19 mouse cellular contexts compared by ENCODE assay signal in genomic region chr7:19235092-19235671, GRCm38 (mm10). TPM values are rescaled to one million over a fixed set of nuclear protein-coding genes. Genes with fewer than 3 reads are reported as not detected.
DNase-seq lines count a peak whose midpoint lies in the region; ATAC-seq lines count a peak whose summit lies in the region.
"Had no signal": no experiment of that assay in that cellular context is flagged by ENCODE, and none has a peak within 500 bp of the region (broad histone marks: within the 10 kb centered on the region; RNA-seq: fewer than 3 reads in every experiment).

No protein-coding gene starts in this region.

- intact Hi-C loops in left cerebral cortex, postnatal 25 days (cut with DNase I), result no loop called here

- WGBS in heart, embryonic 13.5 days, result 80% methylated on average over 2 of the region's 2 CpGs
- 68% methylated on average over 2 of the region's 2 CpGs for WGBS in liver, embryonic 13.5 days (ENCODE audit: insufficient replicate concordance)
- WGBS in liver, embryonic 11.5 days, result 76% methylated on average over 2 of the region's 2 CpGs

- no peak for ATAC-seq in heart, embryonic 13.5 days (ENCODE audit: extremely low read depth, insufficient number of reproducible peaks, low FRiP score, low TSS enrichment)
- no peak for ATAC-seq in liver, embryonic 13.5 days (ENCODE audit: low read depth)
- no peak for ATAC-seq in liver, embryonic 11.5 days (replicated peaks; ENCODE audit: low FRiP score)
- ATAC-seq: midbrain, embryonic 13.5 days had no signal

- peaks cover 68% of the 10 kb centered on the region for H3K4me1 ChIP-seq in heart, embryonic 13.5 days
- H3K4me1 ChIP-seq in liver, embryonic 13.5 days (replicated peaks), result peaks cover 84% of the 10 kb centered on the region
- H3K4me1 ChIP-seq in liver, embryonic 11.5 days (replicated peaks; ENCODE audit: control insufficient read depth, insufficient read depth, low read length), result peaks cover 40% of the 10 kb centered on the region
- peaks cover 99% of the 10 kb centered on the region for H3K4me1 ChIP-seq in megakaryocyte, embryonic 14.5 days

- no peaks in the 10 kb centered on the region for H3K9me3 ChIP-seq in heart, embryonic 13.5 days
- no peaks in the 10 kb centered on the region for H3K9me3 ChIP-seq in liver, embryonic 13.5 days (replicated peaks)
- H3K9me3 ChIP-seq in liver, embryonic 11.5 days (ENCODE audit: control insufficient read depth, low read length), result no peaks in the 10 kb centered on the region
- no peaks in the 10 kb centered on the region for H3K9me3 ChIP-seq in megakaryocyte, embryonic 14.5 days
- H3K9me3 ChIP-seq: embryonic facial prominence, embryonic 12.5 days; midbrain, embryonic 13.5 days had no signal

- peak overlapping the region; percentile 65; the same call in 1 of the 2 replicates for H3K9ac ChIP-seq in heart, embryonic 13.5 days
- H3K9ac ChIP-seq in liver, embryonic 13.5 days, result 0 out of 2 replicates have a peak overlapping the region, but pooled peaks have one; percentile 18
- H3K9ac ChIP-seq in liver, embryonic 11.5 days (ENCODE audit: low read depth, low read length), result no peak overlapping the region
- H3K9ac ChIP-seq: embryonic facial prominence, embryonic 12.5 days; liver, embryonic 14.5 days had no signal

- no peak overlapping the region for H3K4me2 ChIP-seq in heart, embryonic 13.5 days
- no peak overlapping the region for H3K4me2 ChIP-seq in liver, embryonic 13.5 days
- no peak overlapping the region for H3K4me2 ChIP-seq in liver, embryonic 11.5 days
- H3K4me2 ChIP-seq: embryonic facial prominence, embryonic 12.5 days; midbrain, embryonic 13.5 days had no signal

- peak overlapping the region; percentile 76 for H3K27ac ChIP-seq in heart, embryonic 13.5 days (replicated peaks)
- no peak overlapping the region for H3K27ac ChIP-seq in liver, embryonic 13.5 days
- H3K27ac ChIP-seq in liver, embryonic 11.5 days (ENCODE audit: low read depth, low read length), result no peak overlapping the region
- H3K27ac ChIP-seq: embryonic facial prominence, embryonic 12.5 days; liver, embryonic 14.5 days; midbrain, embryonic 13.5 days had no signal

- no peak for DNase-seq in heart, adult 9 months (ENCODE audit: low spot score in 2 of 2)
- DNase-seq in liver, embryonic 13.5 days, result no peak
- DNase-seq in liver, embryonic 11.5 days (ENCODE audit: low spot score), result no peak
- no peak for DNase-seq in left cerebral cortex, postnatal 25 days (ENCODE audit: low spot score in 2 of 2)
- no peak for DNase-seq in frontal cortex, postnatal 10 days (ENCODE audit: low spot score in 2 of 2)
- DNase-seq: B cell, adult 2 months; cerebellum, adult 11-12 months; gastrocnemius, postnatal 36 days; kidney, adult 18-20 months; kidney, postnatal 4 days; right cerebral cortex, adult 18-20 months; thymus, postnatal 36 days had no signal

- H3K4me3 ChIP-seq in heart, embryonic 13.5 days, result no peak overlapping the region
- no peak overlapping the region for H3K4me3 ChIP-seq in liver, embryonic 13.5 days (replicated peaks)
- no peak overlapping the region for H3K4me3 ChIP-seq in liver, embryonic 11.5 days (ENCODE audit: low read depth, low read length)
- peak overlapping the region; percentile 62 for H3K4me3 ChIP-seq in megakaryocyte, embryonic 14.5 days (replicated peaks)
- H3K4me3 ChIP-seq: embryonic facial prominence, embryonic 12.5 days; midbrain, embryonic 13.5 days had no signal

- H3K36me3 ChIP-seq in heart, embryonic 13.5 days, result peaks cover 24% of the 10 kb centered on the region
- peaks cover 29% of the 10 kb centered on the region for H3K36me3 ChIP-seq in liver, embryonic 13.5 days
- peaks cover 3% of the 10 kb centered on the region for H3K36me3 ChIP-seq in liver, embryonic 11.5 days (ENCODE audit: control insufficient read depth, insufficient read depth, low read length)
- H3K36me3 ChIP-seq in megakaryocyte, embryonic 14.5 days (replicated peaks; ENCODE audit: low read length), result peaks cover 45% of the 10 kb centered on the region

- no peaks in the 10 kb centered on the region for H3K27me3 ChIP-seq in heart, embryonic 13.5 days (replicated peaks)
- H3K27me3 ChIP-seq in liver, embryonic 13.5 days, result no peaks in the 10 kb centered on the region
- no peaks in the 10 kb centered on the region for H3K27me3 ChIP-seq in liver, embryonic 11.5 days (replicated peaks; ENCODE audit: control insufficient read depth, insufficient read depth, low read length)
- no peaks in the 10 kb centered on the region for H3K27me3 ChIP-seq in megakaryocyte, embryonic 14.5 days (replicated peaks)
- H3K27me3 ChIP-seq: embryonic facial prominence, embryonic 12.5 days; midbrain, embryonic 13.5 days had no signal

RNA-seq across cellular contexts. Expression of gene Opa3, which starts 7.0 kb away (rescaled TPM):
- 35.2 and 38.4 TPM in 2 replicates for polyA plus RNA-seq in heart, embryonic 13.5 days (2015; fragmentation: Nextera tagmentation; extraction: Ambion mirVana)
- 17.3 and 18.8 TPM in 2 replicates for polyA plus RNA-seq in liver, embryonic 13.5 days (2015; fragmentation: Nextera tagmentation; extraction: Ambion mirVana)
- 31.6 and 33.9 TPM in 2 replicates for polyA plus RNA-seq in liver, embryonic 11.5 days (2014; fragmentation: Nextera tagmentation; extraction: Ambion mirVana)
- 7.3 and 11.6 TPM in 2 replicates for polyA plus RNA-seq in megakaryocyte, embryonic 14.5 days (2012; ENCODE audit: insufficient read depth, low replicate concordance)
- total RNA-seq in left cerebral cortex, postnatal 25 days (2021), result 10 to 100 TPM; 46.6 to 47.3 TPM

RNA-seq across cellular contexts. Expression of gene Gpr4, which starts 22.8 kb away (rescaled TPM):
- polyA plus RNA-seq in heart, embryonic 13.5 days (2015; fragmentation: Nextera tagmentation; extraction: Ambion mirVana), result 1.7 and 1.8 TPM in 2 replicates
- 0.31 and 0.48 TPM in 2 replicates for polyA plus RNA-seq in liver, embryonic 13.5 days (2015; fragmentation: Nextera tagmentation; extraction: Ambion mirVana)
- 1.4 and 1.9 TPM in 2 replicates for polyA plus RNA-seq in liver, embryonic 11.5 days (2014; fragmentation: Nextera tagmentation; extraction: Ambion mirVana)
- polyA plus RNA-seq in megakaryocyte, embryonic 14.5 days (2012; ENCODE audit: insufficient read depth, low replicate concordance), result 0.03 TPM in 1 of 2 replicates, not detected in the other
- 1 to 10 TPM; 3.7 to 4.3 TPM for total RNA-seq in left cerebral cortex, postnatal 25 days (2021)

RNA-seq across cellular contexts. Expression of gene Vasp, which starts 36.4 kb away (rescaled TPM):
- 81.2 and 81.7 TPM in 2 replicates for polyA plus RNA-seq in heart, embryonic 13.5 days (2015; fragmentation: Nextera tagmentation; extraction: Ambion mirVana)
- 45.6 and 46.7 TPM in 2 replicates for polyA plus RNA-seq in liver, embryonic 13.5 days (2015; fragmentation: Nextera tagmentation; extraction: Ambion mirVana)
- polyA plus RNA-seq in liver, embryonic 11.5 days (2014; fragmentation: Nextera tagmentation; extraction: Ambion mirVana), result 85.9 and 87.5 TPM in 2 replicates
- polyA plus RNA-seq in megakaryocyte, embryonic 14.5 days (2012; ENCODE audit: insufficient read depth, low replicate concordance), result 828 and 2,423 TPM in 2 replicates
- total RNA-seq in left cerebral cortex, postnatal 25 days (2021), result 10 to 100 TPM; 13.1 to 14.3 TPM

RNA-seq across cellular contexts. Expression of gene Ppm1n, which starts 44.7 kb away (rescaled TPM):
- not detected in 2 replicates for polyA plus RNA-seq in heart, embryonic 13.5 days (2015; fragmentation: Nextera tagmentation; extraction: Ambion mirVana)
- polyA plus RNA-seq in liver, embryonic 13.5 days (2015; fragmentation: Nextera tagmentation; extraction: Ambion mirVana), result not detected in 2 replicates
- polyA plus RNA-seq in liver, embryonic 11.5 days (2014; fragmentation: Nextera tagmentation; extraction: Ambion mirVana), result not detected in 2 replicates
- polyA plus RNA-seq in megakaryocyte, embryonic 14.5 days (2012; ENCODE audit: insufficient read depth, low replicate concordance), result not detected in 2 replicates
- under 1 TPM in 1 of 2 experiments, not detected in 1; 0.55 TPM for total RNA-seq in left cerebral cortex, postnatal 25 days (2021)
- total RNA-seq: adrenal gland, adult 18-20 months had no signal
- polyA plus RNA-seq: embryonic facial prominence, embryonic 12.5 days; hindbrain, embryonic 11.5 days had no signal

RNA-seq across cellular contexts. Expression of gene Rtn2, which starts 47.2 kb away (rescaled TPM):
- polyA plus RNA-seq in heart, embryonic 13.5 days (2015; fragmentation: Nextera tagmentation; extraction: Ambion mirVana), result 26.1 and 29.3 TPM in 2 replicates
- 4.0 and 4.1 TPM in 2 replicates for polyA plus RNA-seq in liver, embryonic 13.5 days (2015; fragmentation: Nextera tagmentation; extraction: Ambion mirVana)
- 8.2 and 11.1 TPM in 2 replicates for polyA plus RNA-seq in liver, embryonic 11.5 days (2014; fragmentation: Nextera tagmentation; extraction: Ambion mirVana)
- polyA plus RNA-seq in megakaryocyte, embryonic 14.5 days (2012; ENCODE audit: insufficient read depth, low replicate concordance), result 6.1 and 8.4 TPM in 2 replicates
- total RNA-seq in left cerebral cortex, postnatal 25 days (2021), result 100 to 1,000 TPM; 112 TPM
